ENCODE assay signal across 8 mouse cellular contexts in the genomic region with DNA sequence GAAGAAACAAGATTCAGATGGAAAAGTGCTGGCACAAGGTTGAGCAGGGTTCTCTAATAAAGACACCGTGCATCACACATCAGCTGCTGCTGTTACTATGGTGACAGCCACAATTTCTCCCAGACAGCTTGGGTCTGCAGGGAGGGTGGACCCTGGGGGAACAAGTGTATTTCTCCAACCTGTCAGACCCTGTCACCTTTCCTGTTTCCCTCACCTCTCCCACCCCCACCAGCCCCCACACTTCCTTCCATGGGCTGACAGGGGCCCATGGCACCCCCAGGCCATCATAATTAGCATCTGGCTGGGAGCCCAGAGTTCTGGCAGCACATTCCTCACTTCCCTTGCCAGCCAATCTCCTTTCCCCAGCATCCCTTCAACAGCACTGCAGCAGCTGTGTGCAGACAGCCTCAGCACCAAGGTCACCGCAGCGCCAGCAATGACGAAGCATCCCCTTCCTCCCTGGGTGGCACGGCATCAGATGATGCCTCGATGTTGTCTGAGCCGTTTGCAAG. TPM values are rescaled to one million over a fixed set of nuclear protein-coding genes. Genes with fewer than 3 reads are reported as not detected.
A peak's percentile ranks its signal among the peaks of the same experiment; 100 is the strongest.
DNase-seq lines count a peak whose midpoint lies in the region; ATAC-seq and TF ChIP-seq lines count a peak whose summit lies in the region.

No protein-coding gene starts in this region.

- H3K36me3 ChIP-seq in forebrain, embryonic 11.5 days (ENCODE audit: control insufficient read depth, insufficient read depth, low read length) = no peaks in the 10 kb centered on the region
- H3K36me3 ChIP-seq in heart, postnatal 0 days (replicated peaks; ENCODE audit: control insufficient read depth, insufficient read depth, low read length) = no peaks in the 10 kb centered on the region
- H3K36me3 ChIP-seq in limb, embryonic 15.5 days = no peaks in the 10 kb centered on the region

- H3K9ac ChIP-seq in forebrain, embryonic 11.5 days (ENCODE audit: low read length) = peak overlapping the region; percentile 20; the same call in 1 of the 2 replicates
- no peak overlapping the region for H3K9ac ChIP-seq in heart, postnatal 0 days (replicated peaks; ENCODE audit: low read depth, low read length)
- no peak overlapping the region for H3K9ac ChIP-seq in limb, embryonic 15.5 days

- 0 out of 2 replicates have a peak overlapping the region, but pooled peaks have one; percentile 11 for H3K4me3 ChIP-seq in forebrain, embryonic 11.5 days (ENCODE audit: low read depth, low read length)
- no peak overlapping the region for H3K4me3 ChIP-seq in heart, postnatal 0 days (ENCODE audit: low read depth, low read length)
- peak overlapping the region; percentile 16 for H3K4me3 ChIP-seq in limb, embryonic 15.5 days

- no peak for TF ChIP-seq CTCF in heart, postnatal 0 days (IDR thresholded peaks at IDR 0.05; ENCODE audit: low read depth)

- ATAC-seq in forebrain, embryonic 11.5 days (replicated peaks; ENCODE audit: low FRiP score) = peak; percentile 86
- ATAC-seq in heart, postnatal 0 days (ENCODE audit: insufficient read depth, low read depth) = peak; percentile 80
- ATAC-seq in limb, embryonic 15.5 days (ENCODE audit: insufficient number of reproducible peaks, low FRiP score, low TSS enrichment, low read depth) = peak; percentile 75

- H3K27me3 ChIP-seq in forebrain, embryonic 11.5 days (ENCODE audit: control insufficient read depth, insufficient read depth, low read length) = no peaks in the 10 kb centered on the region; the same call in 1 of the 2 replicates
- H3K27me3 ChIP-seq in heart, postnatal 0 days (ENCODE audit: control insufficient read depth, insufficient read depth, low read length) = no peaks in the 10 kb centered on the region
- no peaks in the 10 kb centered on the region for H3K27me3 ChIP-seq in limb, embryonic 15.5 days

- peaks cover 12% of the 10 kb centered on the region for H3K4me1 ChIP-seq in forebrain, embryonic 11.5 days (replicated peaks; ENCODE audit: control insufficient read depth, insufficient read depth, low read length)
- peaks cover 8% of the 10 kb centered on the region; the same call in 1 of the 2 replicates for H3K4me1 ChIP-seq in heart, postnatal 0 days (ENCODE audit: control insufficient read depth, insufficient read depth)
- H3K4me1 ChIP-seq in limb, embryonic 15.5 days = peaks cover 35% of the 10 kb centered on the region

- peak overlapping the region; percentile 39 for H3K4me2 ChIP-seq in forebrain, embryonic 11.5 days (ENCODE audit: low read depth, low read length, severe bottlenecking)
- H3K4me2 ChIP-seq in heart, postnatal 0 days (ENCODE audit: low read depth, low read length) = peak overlapping the region; percentile 20; the same call in 1 of the 2 replicates
- peak overlapping the region; percentile 43 for H3K4me2 ChIP-seq in limb, embryonic 15.5 days

- H3K27ac ChIP-seq in forebrain, embryonic 11.5 days (ENCODE audit: low read depth, low read length) = peak overlapping the region; percentile 34; the same call in 1 of the 2 replicates
- H3K27ac ChIP-seq in heart, postnatal 0 days (ENCODE audit: low read depth) = no peak overlapping the region
- H3K27ac ChIP-seq in limb, embryonic 15.5 days = peak overlapping the region; percentile 84

- WGBS in forebrain, embryonic 11.5 days = 12% methylated on average over 7 of the region's 7 CpGs
- 2% methylated on average over 7 of the region's 7 CpGs for WGBS in heart, postnatal 0 days
- WGBS in limb, embryonic 15.5 days = under 1% methylated on average over 7 of the region's 7 CpGs

- H3K9me3 ChIP-seq in forebrain, embryonic 11.5 days (ENCODE audit: control insufficient read depth, low read length) = no peaks in the 10 kb centered on the region
- H3K9me3 ChIP-seq in heart, postnatal 0 days (replicated peaks; ENCODE audit: control insufficient read depth, low read length) = no peaks in the 10 kb centered on the region
- H3K9me3 ChIP-seq in limb, embryonic 15.5 days = no peaks in the 10 kb centered on the region

- DNase-seq in 3T3-L1 (ENCODE audit: low read depth, low spot score) (peak; percentile 67), ZHBTc4 (ENCODE audit: low read depth, low spot score) (peak; percentile 33)
- DNase-seq in forebrain, embryonic 11.5 days (ENCODE audit: low spot score) = peak; percentile 77
- peak; percentile 71 for DNase-seq in heart, postnatal 0 days (ENCODE audit: low spot score)
- peak; percentile 79 for DNase-seq in kidney, postnatal 10 days
- peak; percentile 91 for DNase-seq in retina, postnatal 1 day
- no peak for DNase-seq in thymus, postnatal 10 days (ENCODE audit: low spot score in 2 of 2)

- TF ChIP-seq EP300 in heart, postnatal 0 days (IDR thresholded peaks at IDR 0.05; ENCODE audit: low read depth) = no peak

RNA-seq across cellular contexts. Expression of gene Tnrc6a, which starts 39.4 kb away (rescaled TPM):
- 51.3 and 53.9 TPM in 2 replicates for polyA plus RNA-seq in forebrain, embryonic 11.5 days (2014; fragmentation: Nextera tagmentation; extraction: Ambion mirVana)
- total RNA-seq in heart, postnatal 0 days (2014; rRNA removed; ENCODE audit: low replicate concordance) = 31.8 and 41.4 TPM in 2 replicates
- 33.6 and 36.9 TPM in 2 replicates for polyA plus RNA-seq in heart, postnatal 0 days (2015; fragmentation: Nextera tagmentation; extraction: Ambion mirVana)
- polyA plus RNA-seq in limb, embryonic 15.5 days (2015; fragmentation: Nextera tagmentation; extraction: Ambion mirVana) = 38.2 and 43.5 TPM in 2 replicates

Comparison
In these comparisons a context has a peak if more than half of its experiments do, and no peak if none do; other contexts are left out.
1. DNase-seq: peak in 3T3-L1 (single experiment), ZHBTc4 (single experiment), forebrain, embryonic 11.5 days (single experiment), heart, postnatal 0 days (single experiment), kidney, postnatal 10 days (single experiment) and retina, postnatal 1 day (single experiment); none in thymus, postnatal 10 days (0 of 2).
2. Peak in every context shown above with its lines, with median percentiles within 50 percentile points of each other: ATAC-seq and H3K4me2 ChIP-seq.